Mouse (Mus musculus) liver, embryonic 16.5 days (tissue): Measurements from ENCODE around the gene Hscb. TPM values are rescaled to one million over a fixed set of nuclear protein-coding genes. Genes with fewer than 3 reads are reported as not detected.

Experiments
- ATAC-seq: fragments of 200-750 bp; cut with Nextera tagmentation; 2 replicates; pipeline ENCODE4 v1.8.0; 2017; ENCODE audit warnings: low read depth, mild to moderate bottlenecking, moderate number of reproducible peaks, moderate library complexity
- H3K27ac ChIP-seq: fragments of 300-500 bp; sonication (generic); 2 replicates; pipeline ENCODE4 v1.5.1; 2014; ENCODE audit warnings: mild to moderate bottlenecking, low read length
- H3K27me3 ChIP-seq: fragments of 300-500 bp; sonication (generic); 2 replicates; pipeline ENCODE4 v1.6.1; 2014; ENCODE audit warnings: low read depth, low read length, mixed read lengths; ENCODE audit not compliant: control insufficient read depth, insufficient read depth
- H3K36me3 ChIP-seq: fragments of 300-500 bp; sonication (generic); 2 replicates; pipeline ENCODE4 v1.6.1; 2014; ENCODE audit warnings: mild to moderate bottlenecking; ENCODE audit not compliant: control insufficient read depth, insufficient read depth
- H3K4me1 ChIP-seq: fragments of 300-500 bp; sonication (generic); 2 replicates; pipeline ENCODE4 v1.6.1; 2014; ENCODE audit warnings: low read depth, low read length, mixed read lengths; ENCODE audit not compliant: control insufficient read depth
- H3K4me2 ChIP-seq: fragments of 300-500 bp; sonication (generic); 2 replicates; pipeline ENCODE4 v1.6.1; 2014; ENCODE audit warnings: low read depth, low read length, mixed read lengths
- H3K4me3 ChIP-seq: fragments of 300-500 bp; sonication (generic); 2 replicates; pipeline ENCODE4 v1.5.1; 2014; ENCODE audit warnings: low read depth, mild to moderate bottlenecking, low read length
- H3K9ac ChIP-seq: fragments of 300-500 bp; sonication (generic); 2 replicates; pipeline ENCODE4 v1.6.1; 2014; ENCODE audit warnings: low read depth, low read length
- H3K9me3 ChIP-seq: fragments of 300-500 bp; sonication (generic); replicated peaks from 2 replicates; pipeline ENCODE4 v1.6.1; 2016; ENCODE audit warnings: low read length; ENCODE audit not compliant: control insufficient read depth
- WGBS: fragments of 180-500 bp; shearing (Covaris S2); extraction: QIAGEN DNeasy Blood & Tissue Kit; methylation state at CpG from one replicate; pipeline ENCODE4 v1.1.7; 2014; ENCODE audit not compliant: insufficient replicate concordance; 5-methylcytosine and 5-hydroxymethylcytosine counted together
- polyA plus RNA-seq: library from polyadenylated mRNA; unstranded; fragments of >200 nt; fragmentation: Nextera tagmentation; extraction: Ambion mirVana; gene quantifications from 2 replicates; pipeline ENCODE4 v1.2.1, GENCODE M21; 2015

Hscb gene
- polyA plus RNA-seq, 1 experiment from 2014 or later, result 59.1 TPM

GRCm38 (mm10) chr5:110873160-110873559 lies 33.6 kb upstream of the Hscb start:
- H3K27ac ChIP-seq, result no peak overlapping the region
- WGBS, result 88% methylated on average over 6 of the region's 6 CpGs
- no peaks in the 10 kb centered on the region for H3K9me3 ChIP-seq
- H3K4me3 ChIP-seq, result no peak overlapping the region
- no peak for ATAC-seq
- H3K4me2 ChIP-seq, result no peak overlapping the region
- H3K36me3 ChIP-seq, result peaks cover 22% of the 10 kb centered on the region
- H3K4me1 ChIP-seq, result no peaks in the 10 kb centered on the region; the same call in 1 of the 2 replicates
- no peak overlapping the region for H3K9ac ChIP-seq
- H3K27me3 ChIP-seq, result no peaks in the 10 kb centered on the region

GRCm38 (mm10) chr5:110869242-110869669 lies 29.7 kb upstream of the Hscb start:
- Histone ChIP-seq H3K9me3 (no peaks in the 10 kb centered on the region), H3K36me3 (peaks cover 42% of the 10 kb centered on the region), H3K27me3 (no peaks in the 10 kb centered on the region), H3K4me1 (no peaks in the 10 kb centered on the region), H3K4me3 (no peak overlapping the region), H3K9ac (no peak overlapping the region), H3K27ac (no peak overlapping the region), H3K4me2 (no peak overlapping the region)
- WGBS, result 75% methylated on average over 8 of the region's 8 CpGs
- ATAC-seq, result no peak

GRCm38 (mm10) chr5:110868460-110868859 lies 28.9 kb upstream of the Hscb start:
- 87% methylated on average over 4 of the region's 4 CpGs for WGBS
- peaks cover 40% of the 10 kb centered on the region for H3K36me3 ChIP-seq
- no peak overlapping the region for H3K27ac ChIP-seq

GRCm38 (mm10) chr5:110860445-110860844 lies 20.9 kb upstream of the Hscb start:
- H3K27ac ChIP-seq, result no peak overlapping the region
- peaks cover 62% of the 10 kb centered on the region for H3K36me3 ChIP-seq

More at GRCm38 (mm10) chr5:110868460-110868859, 28.9 kb upstream of the Hscb start:
- no peak overlapping the region for H3K4me3 ChIP-seq
- no peaks in the 10 kb centered on the region for H3K9me3 ChIP-seq
- H3K9ac ChIP-seq, result no peak overlapping the region
- no peak overlapping the region for H3K4me2 ChIP-seq
- no peaks in the 10 kb centered on the region for H3K27me3 ChIP-seq
- H3K4me1 ChIP-seq, result no peaks in the 10 kb centered on the region
- ATAC-seq, result no peak

GRCm38 (mm10) chr5:110859013-110859650 lies 19.6 kb upstream of the Hscb start:
- H3K9me3 ChIP-seq, result no peaks in the 10 kb centered on the region
- no peak overlapping the region for H3K4me2 ChIP-seq
- H3K4me1 ChIP-seq, result no peaks in the 10 kb centered on the region
- 63% methylated on average over 13 of the region's 13 CpGs for WGBS
- H3K27ac ChIP-seq, result no peak overlapping the region
- H3K9ac ChIP-seq, result no peak overlapping the region
- no peak overlapping the region for H3K4me3 ChIP-seq
- no peaks in the 10 kb centered on the region for H3K27me3 ChIP-seq
- no peak for ATAC-seq
- peaks cover 61% of the 10 kb centered on the region for H3K36me3 ChIP-seq

More at GRCm38 (mm10) chr5:110860445-110860844, 20.9 kb upstream of the Hscb start:
- ATAC-seq, result no peak
- Histone ChIP-seq H3K9ac (no peak overlapping the region), H3K4me2 (no peak overlapping the region), H3K4me1 (no peaks in the 10 kb centered on the region), H3K27me3 (no peaks in the 10 kb centered on the region), H3K9me3 (no peaks in the 10 kb centered on the region), H3K4me3 (no peak overlapping the region)
- WGBS, result 78% methylated on average over 5 of the region's 5 CpGs

- Histone ChIP-seq H3K4me3 (no peak overlapping the region), H3K27me3 (no peaks in the 10 kb centered on the region), H3K4me2 (no peak overlapping the region), H3K27ac (no peak overlapping the region), H3K9me3 (no peaks in the 10 kb centered on the region), H3K9ac (no peak overlapping the region), H3K4me1 (no peaks in the 10 kb centered on the region), H3K36me3 (peaks cover 51% of the 10 kb centered on the region)
- ATAC-seq, result no peak
- WGBS, result 82% methylated on average over 5 of the region's 5 CpGs
Measured at GRCm38 (mm10) chr5:110857091-110857490, 17.5 kb upstream of the Hscb start.

- whole genome bisulfite sequencing, result 53% methylated on average over 1 of the region's 1 CpGs
- Histone ChIP-seq H3K9ac (no peak overlapping the region), H3K27me3 (no peaks in the 10 kb centered on the region), H3K36me3 (peaks cover 51% of the 10 kb centered on the region), H3K4me3 (no peak overlapping the region), H3K9me3 (no peaks in the 10 kb centered on the region), H3K4me2 (no peak overlapping the region), H3K27ac (no peak overlapping the region), H3K4me1 (no peaks in the 10 kb centered on the region)
- ATAC-seq, result no peak
Measured at GRCm38 (mm10) chr5:110852990-110853389, 13.4 kb upstream of the Hscb start.

GRCm38 (mm10) chr5:110841046-110841862 lies 1.7 kb upstream of the Hscb start:
- H3K9ac ChIP-seq, result 0 out of 2 replicates have a peak overlapping the region, but pooled peaks have one; percentile 22
- 59% methylated on average over 14 of the region's 14 CpGs for WGBS
- H3K4me1 ChIP-seq, result peaks cover 29% of the 10 kb centered on the region
- H3K27me3 ChIP-seq, result no peaks in the 10 kb centered on the region
- peak overlapping the region; percentile 84; the same call in 1 of the 2 replicates for H3K27ac ChIP-seq
- peak overlapping the region; percentile 89 for H3K4me2 ChIP-seq
- peak overlapping the region; percentile 88 for H3K4me3 ChIP-seq
- H3K36me3 ChIP-seq, result peaks cover 31% of the 10 kb centered on the region
- H3K9me3 ChIP-seq, result no peaks in the 10 kb centered on the region
- no peak for ATAC-seq

- 5% methylated on average over 4 of the region's 4 CpGs for WGBS
- peak overlapping the region; percentile 72 for H3K9ac ChIP-seq
- peak overlapping the region; percentile 88 for H3K4me3 ChIP-seq
- H3K4me1 ChIP-seq, result peaks cover 31% of the 10 kb centered on the region
- H3K27me3 ChIP-seq, result no peaks in the 10 kb centered on the region
- H3K27ac ChIP-seq, result peak overlapping the region; percentile 84
- no peak for ATAC-seq
- no peaks in the 10 kb centered on the region for H3K9me3 ChIP-seq
- peak overlapping the region; percentile 89 for H3K4me2 ChIP-seq
- H3K36me3 ChIP-seq, result peaks cover 24% of the 10 kb centered on the region
Measured at GRCm38 (mm10) chr5:110840465-110840864, 888 bp upstream of the Hscb start.
